Mouse (Mus musculus) B cell, adult 2 months (primary cell): Measurements from ENCODE around the gene Csnk1e.

Experiments
- DNase-seq, 2 experiments: peaks; one replicate each; pipeline ENCODE4 v3.0.0; 2022

Gene Csnk1e

GRCm38 (mm10) chr15:79418677-79419076 is 36.7 kb downstream of the Csnk1e start:
- no peak for DNase-seq

DNA sequence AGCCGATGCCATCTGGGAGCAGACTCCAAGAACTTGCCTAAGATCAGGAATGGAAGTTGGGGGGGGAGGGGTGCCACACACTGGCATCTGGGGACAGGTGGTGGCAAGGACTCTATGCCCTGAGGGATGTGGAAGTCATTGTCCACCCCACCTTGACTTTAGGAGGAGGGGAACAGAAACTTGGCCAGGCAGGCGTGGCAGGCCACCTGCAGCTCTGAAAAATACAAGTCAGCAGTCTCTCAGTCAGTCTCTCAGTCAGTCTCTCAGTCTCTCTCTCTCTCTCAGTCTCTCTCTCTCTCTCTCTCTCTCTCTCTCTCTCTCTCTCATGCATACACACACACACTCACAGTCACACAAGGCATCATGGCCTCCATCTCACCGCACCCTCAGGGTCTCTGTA is 37.1 kb downstream of the Csnk1e start:
- peak in 1 of 2 experiments; percentile 36 for DNase-seq

DNA sequence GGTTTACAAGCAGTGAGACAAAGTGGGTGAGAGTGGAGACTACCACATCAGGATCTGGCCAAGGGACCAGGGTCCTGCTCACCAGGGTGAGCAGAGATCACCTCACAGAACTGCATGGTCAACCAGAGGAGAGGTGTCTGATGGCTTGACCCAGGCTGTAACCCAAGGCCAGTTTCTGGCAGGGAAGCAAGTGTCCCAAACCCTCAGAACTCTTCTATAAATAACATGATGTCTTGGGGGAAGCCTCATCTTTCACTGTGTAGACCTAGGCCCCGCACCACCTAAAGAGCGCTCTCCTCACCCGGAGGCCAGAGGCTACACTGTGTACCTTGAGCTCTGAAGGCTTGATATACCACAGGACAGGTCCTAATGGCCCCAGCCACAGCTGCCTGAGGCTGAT is 38.0 kb downstream of the Csnk1e start:
- DNase-seq = no peak

DNA sequence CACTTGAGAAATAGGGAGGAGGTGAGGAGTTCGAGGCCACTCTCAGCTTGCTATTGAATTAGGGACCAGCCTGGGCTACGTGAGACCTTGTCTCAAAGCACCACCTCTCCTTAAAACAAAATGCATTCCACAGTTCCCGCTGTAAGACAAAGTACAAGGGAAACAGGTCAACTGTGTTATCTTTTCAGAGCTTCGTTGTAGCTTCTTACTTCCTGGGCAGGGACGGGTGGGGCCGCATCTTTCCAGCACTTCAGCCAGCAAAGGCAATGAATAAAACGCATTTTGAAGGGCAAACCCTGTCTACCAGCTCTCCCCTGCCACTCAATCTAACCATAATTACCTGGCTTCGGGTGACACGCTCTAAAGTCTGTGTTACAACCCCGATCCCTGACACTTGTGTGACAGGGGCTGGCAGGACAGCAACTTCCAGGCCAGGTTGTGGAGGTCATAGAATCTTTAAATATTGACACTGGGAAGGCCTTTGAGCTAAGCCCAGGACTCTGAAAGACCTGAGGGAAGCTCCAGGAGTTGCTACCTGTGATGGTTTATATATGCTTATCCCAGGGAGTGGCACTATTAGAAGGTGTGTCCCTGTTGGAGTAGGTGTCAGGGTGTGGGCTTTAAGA is 38.8 kb downstream of the Csnk1e start:
- no peak for DNase-seq

GRCm38 (mm10) chr15:79414513-79414912 is 40.9 kb downstream of the Csnk1e start:
- DNase-seq = peak; percentile 34 to 45

DNA sequence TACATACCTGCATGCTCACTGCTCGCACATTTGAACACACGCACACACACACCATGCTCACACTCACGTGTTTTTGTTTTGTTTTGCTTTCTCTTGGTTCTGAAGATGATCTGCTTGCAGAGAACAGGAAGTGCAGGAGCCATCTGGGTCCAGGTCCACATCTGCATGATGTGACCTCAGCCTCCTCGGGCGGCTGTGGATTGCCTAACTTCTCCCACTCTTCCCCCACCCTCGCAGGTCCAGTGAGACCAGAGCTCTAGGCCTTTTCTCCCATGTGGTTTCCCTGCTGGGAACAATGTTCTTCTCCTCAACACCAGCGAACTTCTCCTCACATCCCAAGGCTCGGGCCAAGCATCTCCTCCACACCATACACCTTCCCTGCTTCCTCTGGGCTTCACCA is 41.6 kb downstream of the Csnk1e start:
- no peak for DNase-seq

- no peak for DNase-seq
These were observed 42.2 kb downstream of the Csnk1e start for GRCm38 (mm10) chr15:79413201-79413600.

- DNase-seq = no peak
These were observed 43.9 kb downstream of the Csnk1e start for GRCm38 (mm10) chr15:79411363-79412065.

DNA sequence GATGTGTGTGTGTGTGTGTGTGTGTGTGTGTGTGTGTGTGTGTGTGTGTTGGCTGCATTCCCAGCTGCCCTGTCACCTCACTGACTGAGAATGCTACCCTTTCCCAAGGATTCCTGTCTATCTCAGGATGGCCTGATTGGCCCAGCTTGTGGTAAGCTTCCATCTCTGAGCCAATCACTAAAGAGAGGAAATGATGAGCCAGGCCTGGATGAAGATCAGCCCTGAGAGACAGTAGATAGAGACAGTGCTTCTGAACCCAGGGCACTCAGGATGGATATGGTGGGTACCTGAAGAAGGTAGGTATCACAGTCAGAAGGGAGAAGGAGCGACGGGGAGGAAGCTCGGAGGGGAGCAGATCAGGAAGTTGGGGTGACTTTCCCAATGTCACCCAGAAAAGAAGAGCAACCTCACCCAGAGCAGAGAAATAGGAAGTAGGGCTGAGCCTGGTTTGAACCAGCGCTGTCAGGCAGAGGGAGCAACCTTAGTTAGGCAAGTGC is 46.2 kb downstream of the Csnk1e start:
- DNase-seq = no peak

DNA sequence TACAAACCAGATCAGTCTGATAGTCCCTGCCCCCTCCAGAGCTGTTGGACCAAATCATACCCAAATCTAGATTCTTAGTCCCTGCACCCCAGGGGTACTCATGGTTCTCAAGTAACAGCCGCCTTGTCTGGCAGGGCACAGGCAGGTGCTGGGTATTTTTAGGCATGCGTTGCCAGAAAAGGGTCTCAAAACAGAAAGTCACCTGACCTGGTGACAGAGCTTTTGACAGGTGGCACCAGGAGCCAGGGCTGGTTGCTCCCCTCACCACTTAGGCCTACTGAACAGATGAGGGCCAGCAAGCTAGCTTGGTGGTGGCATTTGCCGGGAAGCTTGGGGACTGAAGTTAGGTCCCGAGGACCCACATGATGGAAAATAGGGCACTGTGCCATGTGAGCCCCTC is 48.8 kb downstream of the Csnk1e start:
- no peak for DNase-seq

GRCm38 (mm10) chr15:79404277-79404676 is 51.1 kb downstream of the Csnk1e start:
- no peak for DNase-seq

DNA sequence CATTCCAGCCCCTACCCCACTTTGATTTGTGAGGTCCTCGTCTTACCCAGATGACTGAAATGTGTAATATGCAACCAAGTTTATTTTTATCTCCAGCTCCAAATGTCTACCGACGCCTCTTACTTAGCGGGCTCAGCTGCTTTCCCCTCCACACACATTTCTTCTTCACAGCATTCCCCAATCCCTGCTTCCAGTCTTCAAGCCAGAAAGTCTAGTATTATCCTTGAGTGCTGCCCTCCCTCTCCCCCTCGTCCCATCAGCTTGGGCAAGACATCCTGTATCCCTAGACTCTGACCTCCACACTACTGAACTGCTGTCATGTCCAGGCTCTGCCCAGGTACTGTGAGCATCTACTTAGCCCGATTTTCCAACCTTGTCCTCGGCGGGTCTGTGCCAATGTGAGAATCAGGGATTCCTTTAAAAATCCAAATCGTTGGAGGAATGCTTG is 51.6 kb downstream of the Csnk1e start:
- peak in 1 of 2 experiments; percentile 17 for DNase-seq

DNA sequence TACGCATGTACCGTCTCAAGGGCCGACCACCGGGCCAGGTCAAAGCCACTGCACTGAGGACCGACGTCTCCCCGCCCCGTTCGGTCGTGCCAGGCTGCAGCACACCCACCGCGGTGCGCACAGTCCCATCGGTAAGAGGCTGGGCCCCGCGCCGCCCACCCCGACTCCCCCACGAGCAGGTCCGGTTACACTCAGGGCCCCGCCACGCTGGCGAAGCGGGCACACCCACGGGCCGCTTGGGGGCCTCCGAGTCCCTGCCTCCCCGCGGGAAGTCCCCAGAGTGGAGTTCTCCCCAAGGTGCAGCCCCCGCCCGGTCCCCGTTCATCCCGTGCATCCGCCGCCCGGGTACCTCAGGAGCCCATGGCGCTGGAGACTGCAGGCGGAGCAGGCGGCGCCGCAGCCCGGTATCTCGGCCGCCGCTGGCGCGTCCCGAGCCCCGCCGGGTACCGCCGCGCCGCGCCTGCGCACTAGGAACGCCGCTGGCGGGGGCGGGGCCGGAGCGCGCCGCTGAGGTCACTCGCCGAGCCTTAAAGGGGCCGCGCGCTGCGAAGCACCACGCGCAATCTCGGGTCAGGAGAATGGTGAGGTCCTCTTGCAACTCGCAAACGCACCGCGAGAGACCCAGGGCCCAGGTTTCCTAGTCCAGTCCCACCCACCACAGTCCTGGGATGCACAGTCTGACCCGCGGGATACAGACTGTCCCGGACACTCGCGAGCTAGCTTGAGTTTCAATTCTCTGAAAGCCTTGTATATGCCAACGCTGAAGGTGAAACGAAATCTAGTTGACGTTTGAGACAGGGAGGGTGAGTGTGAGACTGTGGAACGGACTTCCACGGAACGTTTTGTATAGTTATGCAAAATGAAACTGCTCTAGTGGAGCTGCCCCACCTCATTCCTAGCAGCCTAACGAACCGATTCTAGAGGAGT is 52.3 kb downstream of the Csnk1e start, which contains the start of gene Tmem184b:
Gene Tmem184b, minus strand, starts transcription at position 734 of the 927 bp plus-strand sequence.
- peak; percentile 88 to 92 for DNase-seq

DNA sequence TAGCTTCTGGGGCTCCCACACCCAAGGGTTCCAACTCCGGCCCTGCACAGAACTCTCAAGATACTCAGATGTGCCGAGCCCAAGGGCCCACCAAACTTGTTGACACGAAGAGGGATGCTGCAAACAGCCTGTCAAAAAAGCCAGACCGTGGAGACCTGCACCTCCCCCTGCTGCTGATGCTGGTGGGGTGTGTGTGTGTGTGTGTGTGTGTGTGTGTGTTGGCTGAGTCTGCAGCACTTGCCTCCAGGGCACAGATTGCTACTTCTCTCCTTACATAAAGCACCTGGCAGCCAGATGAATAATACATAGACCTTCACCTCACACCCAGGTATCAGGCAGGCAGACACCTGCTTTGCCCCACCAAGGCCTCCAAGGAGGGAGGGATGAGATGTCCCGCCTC is 53.2 kb downstream of the Csnk1e start:
- peak; percentile 19 to 20 for DNase-seq

DNA sequence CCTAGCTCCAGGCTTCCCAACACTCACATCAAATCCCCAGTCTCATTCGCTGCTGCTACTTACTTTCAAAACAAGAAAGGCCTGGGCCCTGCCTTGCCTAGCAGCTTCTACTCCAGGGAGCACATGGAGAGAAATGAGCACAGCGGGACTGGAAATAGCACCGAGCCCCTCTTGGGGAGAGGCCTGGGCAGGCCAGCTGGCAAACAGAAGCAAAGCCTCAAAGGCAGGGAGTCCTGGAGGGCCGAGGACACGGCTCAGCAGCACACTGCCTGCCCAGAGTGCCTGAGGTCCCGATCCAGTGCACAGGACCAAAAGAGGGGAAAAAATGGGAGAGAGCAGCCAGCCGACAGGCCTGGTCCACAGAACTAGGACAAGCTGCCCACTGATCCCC is 54.4 kb downstream of the Csnk1e start:
- no peak for DNase-seq

GRCm38 (mm10) chr15:79400134-79400974 is 55.0 kb downstream of the Csnk1e start:
- no peak for DNase-seq

- DNase-seq = no peak
These were observed 55.9 kb downstream of the Csnk1e start for GRCm38 (mm10) chr15:79399231-79400052.

DNA sequence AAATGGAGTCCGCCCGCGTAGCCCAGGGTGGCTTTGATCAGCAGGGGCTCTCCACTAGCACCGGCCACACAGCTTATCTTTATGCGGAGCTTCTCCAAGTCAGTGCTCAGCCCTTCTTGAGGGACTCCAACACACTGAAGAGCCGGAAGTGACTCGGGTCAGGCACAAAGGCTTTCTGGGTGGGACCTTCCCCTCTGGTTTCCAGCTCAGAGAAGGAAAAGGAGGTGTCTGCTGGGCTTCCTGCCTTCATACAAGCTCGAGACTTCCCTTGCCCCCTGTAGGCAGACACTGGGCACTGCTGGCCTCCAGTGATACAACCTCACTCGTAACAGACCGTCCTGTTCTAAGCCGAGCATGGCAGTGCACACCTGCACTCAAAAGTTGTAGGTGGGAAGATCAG is 58.6 kb downstream of the Csnk1e start:
- peak; percentile 21 to 32 for DNase-seq

- no peak for DNase-seq
These were observed 60.1 kb downstream of the Csnk1e start for GRCm38 (mm10) chr15:79395281-79395680.

DNA sequence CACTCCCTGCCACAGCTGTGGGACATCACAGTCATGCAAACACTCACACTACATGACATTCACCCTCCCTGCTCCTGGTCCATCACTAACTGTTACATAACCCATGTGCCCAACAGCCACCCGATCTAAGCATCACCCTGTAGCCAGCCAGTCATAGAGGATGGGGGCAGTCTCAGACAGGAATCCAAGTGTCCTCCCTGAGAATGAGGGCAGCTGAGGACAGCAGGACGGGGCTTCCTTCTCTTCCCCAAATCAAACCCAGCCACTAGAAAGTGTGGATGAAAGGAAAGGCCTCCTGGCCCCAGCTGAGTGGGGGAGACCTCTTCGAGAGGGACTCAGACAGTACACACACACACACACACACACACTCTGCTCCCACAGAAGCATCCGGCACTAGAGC is 60.5 kb downstream of the Csnk1e start:
- no peak for DNase-seq

GRCm38 (mm10) chr15:79393101-79393500 is 62.3 kb downstream of the Csnk1e start:
- DNase-seq = no peak
